Mouse (Mus musculus) embryonic facial prominence, embryonic 13.5 days (tissue): ENCODE results near the gene Aldh9a1. TPM values are rescaled to one million over a fixed set of nuclear protein-coding genes. Genes with fewer than 3 reads are reported as not detected.
A peak's percentile ranks its signal among the peaks of the same experiment; 100 is the strongest.
"Not testable (repeated sequence)": the region's sequence is repeated elsewhere in the genome, so short reads cannot be mapped to it uniquely, and the experiment has no call there.

Experiments used
- ATAC-seq: fragments of 200-750 bp; cut with Nextera tagmentation; 2 replicates; pipeline ENCODE4 v1.8.0; 2017; ENCODE audit warnings: low read depth; ENCODE audit not compliant: insufficient number of reproducible peaks, insufficient read depth, low FRiP score, low TSS enrichment
- H3K27ac ChIP-seq: fragments of 300-500 bp; sonication (generic); 2 replicates; pipeline ENCODE4 v1.5.1; 2015; ENCODE audit warnings: moderate library complexity, mild to moderate bottlenecking, inconsistent platforms
- H3K27me3 ChIP-seq: fragments of 300-500 bp; sonication (generic); 2 replicates; pipeline ENCODE4 v1.6.1; 2015; ENCODE audit warnings: mild to moderate bottlenecking, inconsistent platforms
- H3K36me3 ChIP-seq: fragments of 300-500 bp; sonication (generic); 2 replicates; pipeline ENCODE4 v1.6.1; 2015; ENCODE audit warnings: mild to moderate bottlenecking, inconsistent platforms
- H3K4me1 ChIP-seq: fragments of 300-500 bp; sonication (generic); 2 replicates; pipeline ENCODE4 v1.6.1; 2015; ENCODE audit warnings: inconsistent platforms
- H3K4me2 ChIP-seq: fragments of 300-500 bp; sonication (generic); 2 replicates; pipeline ENCODE4 v1.6.1; 2015; ENCODE audit warnings: moderate library complexity, mild to moderate bottlenecking, inconsistent platforms
- H3K4me3 ChIP-seq: fragments of 300-500 bp; sonication (generic); 2 replicates; pipeline ENCODE4 v1.5.1; 2015; ENCODE audit warnings: mild to moderate bottlenecking, inconsistent platforms
- H3K9ac ChIP-seq: fragments of 300-500 bp; sonication (generic); 2 replicates; pipeline ENCODE4 v1.6.1; 2015; ENCODE audit warnings: mild to moderate bottlenecking, inconsistent platforms
- H3K9me3 ChIP-seq: fragments of 300-500 bp; sonication (generic); 2 replicates; pipeline ENCODE4 v1.6.1; 2016; ENCODE audit warnings: inconsistent platforms
- WGBS: fragments of 180-500 bp; shearing (Covaris S2); methylation state at CpG from one replicate; pipeline ENCODE4 v1.1.7; 2015; ENCODE audit warnings: mixed read lengths; 5-methylcytosine and 5-hydroxymethylcytosine counted together
- polyA plus RNA-seq: library from polyadenylated mRNA; unstranded; fragments of >200 nt; fragmentation: Nextera tagmentation; extraction: Ambion mirVana; gene quantifications from 2 replicates; pipeline ENCODE4 v1.2.1, GENCODE M21; 2015

Gene Aldh9a1
- polyA plus RNA-seq, 1 experiment from 2014 or later = 59.9 TPM

GRCm38 (mm10) chr1:167331106-167331505 is 18.7 kb upstream of the Aldh9a1 start:
- H3K36me3 ChIP-seq = peaks cover 59% of the 10 kb centered on the region

GRCm38 (mm10) chr1:167336398-167336797 is 13.4 kb upstream of the Aldh9a1 start:
- Histone ChIP-seq H3K36me3 (peaks cover 17% of the 10 kb centered on the region), H3K27me3 (peaks cover 12% of the 10 kb centered on the region), H3K9me3 (no peaks in the 10 kb centered on the region), H3K4me1 (0 out of 2 replicates have a peak, but pooled peaks cover 3% of the 10 kb centered on the region), H3K4me2 (no peak overlapping the region), H3K27ac (no peak overlapping the region), H3K4me3 (no peak overlapping the region), H3K9ac (no peak overlapping the region)
- 84% methylated on average over 3 of the region's 3 CpGs for WGBS
- no peak for ATAC-seq

More at GRCm38 (mm10) chr1:167331106-167331505, 18.7 kb upstream of the Aldh9a1 start:
- Histone ChIP-seq H3K27ac (no peak overlapping the region), H3K4me2 (no peak overlapping the region), H3K4me3 (no peak overlapping the region), H3K9ac (no peak overlapping the region), H3K4me1 (no peaks in the 10 kb centered on the region), H3K27me3 (no peaks in the 10 kb centered on the region), H3K9me3 (no peaks in the 10 kb centered on the region)
- ATAC-seq = no peak
- 95% methylated on average over 8 of the region's 8 CpGs for WGBS

GRCm38 (mm10) chr1:167337463-167338095 is 12.2 kb upstream of the Aldh9a1 start:
- peaks cover 6% of the 10 kb centered on the region; the same call in 1 of the 2 replicates for H3K36me3 ChIP-seq
- H3K4me2 ChIP-seq = no peak overlapping the region
- H3K9me3 ChIP-seq = no peaks in the 10 kb centered on the region
- no peak overlapping the region for H3K27ac ChIP-seq
- no peak for ATAC-seq
- peaks cover 16% of the 10 kb centered on the region for H3K27me3 ChIP-seq
- 0 out of 2 replicates have a peak, but pooled peaks cover 3% of the 10 kb centered on the region for H3K4me1 ChIP-seq
- WGBS = 14% methylated on average over 12 of the region's 12 CpGs
- H3K9ac ChIP-seq = no peak overlapping the region
- H3K4me3 ChIP-seq = no peak overlapping the region

GRCm38 (mm10) chr1:167339177-167339781 is 10.5 kb upstream of the Aldh9a1 start:
- WGBS = 71% methylated on average over 8 of the region's 9 CpGs
- no peak overlapping the region for H3K4me2 ChIP-seq

GRCm38 (mm10) chr1:167340111-167340787 is 9.5 kb upstream of the Aldh9a1 start:
- 2% methylated on average over 47 of the region's 47 CpGs for WGBS
- Histone ChIP-seq H3K4me2 (peak overlapping the region; percentile 78), H3K4me1 (0 out of 2 replicates have a peak, but pooled peaks cover 3% of the 10 kb centered on the region), H3K27me3 (peaks cover 16% of the 10 kb centered on the region), H3K4me3 (peak overlapping the region; percentile 51), H3K36me3 (no peaks in the 10 kb centered on the region), H3K9ac (peak overlapping the region; percentile 67), H3K9me3 (no peaks in the 10 kb centered on the region), H3K27ac (no peak overlapping the region)
- 0 out of 2 replicates have a peak, but pooled peaks have one; percentile 32 for ATAC-seq

More at GRCm38 (mm10) chr1:167339177-167339781, 10.5 kb upstream of the Aldh9a1 start:
- Histone ChIP-seq H3K4me3 (no peak overlapping the region), H3K9ac (no peak overlapping the region), H3K9me3 (no peaks in the 10 kb centered on the region), H3K27ac (no peak overlapping the region), H3K36me3 (no peaks in the 10 kb centered on the region), H3K4me1 (0 out of 2 replicates have a peak, but pooled peaks cover 3% of the 10 kb centered on the region), H3K27me3 (peaks cover 16% of the 10 kb centered on the region)
- ATAC-seq = no peak

GRCm38 (mm10) chr1:167340910-167341528 is 8.8 kb upstream of the Aldh9a1 start:
- H3K4me3 ChIP-seq = no peak overlapping the region

GRCm38 (mm10) chr1:167342831-167343230 is 7.0 kb upstream of the Aldh9a1 start:
- H3K4me3 ChIP-seq = no peak overlapping the region
- no peaks in the 10 kb centered on the region for H3K9me3 ChIP-seq
- H3K27ac ChIP-seq = no peak overlapping the region
- 0 out of 2 replicates have a peak, but pooled peaks cover 3% of the 10 kb centered on the region for H3K4me1 ChIP-seq
- no peak overlapping the region for H3K9ac ChIP-seq
- peaks cover 16% of the 10 kb centered on the region for H3K27me3 ChIP-seq
- no peak for ATAC-seq
- no peak overlapping the region for H3K4me2 ChIP-seq
- no peaks in the 10 kb centered on the region for H3K36me3 ChIP-seq
- WGBS = 90% methylated on average over 10 of the region's 10 CpGs

More at GRCm38 (mm10) chr1:167340910-167341528, 8.8 kb upstream of the Aldh9a1 start:
- H3K27me3 ChIP-seq = peaks cover 16% of the 10 kb centered on the region
- ATAC-seq = no peak
- 91% methylated on average over 3 of the region's 3 CpGs for WGBS
- H3K4me1 ChIP-seq = 0 out of 2 replicates have a peak, but pooled peaks cover 3% of the 10 kb centered on the region
- peak overlapping the region; percentile 78 for H3K4me2 ChIP-seq
- no peak overlapping the region for H3K27ac ChIP-seq
- no peaks in the 10 kb centered on the region for H3K9me3 ChIP-seq
- H3K36me3 ChIP-seq = no peaks in the 10 kb centered on the region
- no peak overlapping the region for H3K9ac ChIP-seq

GRCm38 (mm10) chr1:167345994-167346520 is 3.7 kb upstream of the Aldh9a1 start:
- not testable (repeated sequence) for H3K4me2 ChIP-seq, H3K9ac ChIP-seq, H3K4me1 ChIP-seq, ATAC-seq, H3K4me3 ChIP-seq, H3K36me3 ChIP-seq, H3K9me3 ChIP-seq, H3K27me3 ChIP-seq, H3K27ac ChIP-seq
- WGBS = 83% methylated on average over 10 of the region's 10 CpGs

- H3K9me3 ChIP-seq = not testable (repeated sequence)
- peak overlapping the region; percentile 76; the same call in 1 of the 2 replicates for H3K4me2 ChIP-seq
These were observed 585 bp upstream of the Aldh9a1 start for GRCm38 (mm10) chr1:167349206-167349605.

GRCm38 (mm10) chr1:167350597-167351415 is 1.0 kb downstream of the Aldh9a1 start:
- Histone ChIP-seq H3K4me1 (0 out of 2 replicates have a peak, but pooled peaks cover 7% of the 10 kb centered on the region), H3K4me3 (peak overlapping the region; percentile 76), H3K9me3 (no peaks in the 10 kb centered on the region), H3K36me3 (peaks cover 23% of the 10 kb centered on the region), H3K9ac (peak overlapping the region; percentile 83), H3K27me3 (no peaks in the 10 kb centered on the region), H3K4me2 (peak overlapping the region; percentile 76), H3K27ac (peak overlapping the region; percentile 87)
- WGBS = 23% methylated on average over 13 of the region's 13 CpGs
- no peak for ATAC-seq

More at GRCm38 (mm10) chr1:167349206-167349605, 585 bp upstream of the Aldh9a1 start:
- WGBS = 67% methylated on average over 3 of the region's 3 CpGs
- H3K4me1 ChIP-seq, H3K9ac ChIP-seq, H3K36me3 ChIP-seq, H3K4me3 ChIP-seq, H3K27me3 ChIP-seq, ATAC-seq, H3K27ac ChIP-seq: not testable (repeated sequence)
